8 mouse cellular contexts compared by ENCODE assay signal in the genomic region with DNA sequence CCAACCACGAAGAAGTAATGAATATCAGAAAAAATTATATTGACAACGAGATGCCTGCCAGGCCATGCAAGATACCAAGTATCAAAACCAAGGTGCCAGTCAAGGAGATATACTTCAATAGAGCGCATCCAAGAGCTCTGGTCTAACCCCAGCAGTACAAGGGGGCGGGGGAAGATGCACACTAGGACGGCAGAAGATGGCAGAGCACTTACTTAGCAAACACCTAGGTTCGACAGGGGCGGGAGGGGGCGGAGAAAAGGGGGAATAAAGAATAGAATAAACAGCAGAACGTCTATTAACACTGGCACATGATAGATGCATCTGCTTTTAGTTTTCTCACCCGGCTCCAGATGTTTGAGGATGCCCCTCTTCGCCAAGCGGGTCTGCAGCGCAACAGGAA. TPM values are rescaled to one million over a fixed set of nuclear protein-coding genes. Genes with fewer than 3 reads are reported as not detected.
DNase-seq lines count a peak whose midpoint lies in the region; ATAC-seq lines count a peak whose summit lies in the region.

No protein-coding gene starts in this region.

- DNase-seq in cerebellum, adult 9-11 months: peak; percentile 39
- DNase-seq in cerebellum, postnatal 36 days: no peak
- DNase-seq in thymus, postnatal 0 days (ENCODE audit: low spot score): peak; percentile 10
- DNase-seq in thymus, postnatal 36 days: no peak
- no peak for DNase-seq in liver, embryonic 13.5 days
- no peak for DNase-seq in adrenal gland, postnatal 36 days
- DNase-seq in layer of hippocampus, adult 9-11 months: no peak

- WGBS in liver, embryonic 13.5 days (ENCODE audit: insufficient replicate concordance): 26% methylated on average over 13 of the region's 13 CpGs

- H3K27me3 ChIP-seq in liver, embryonic 13.5 days: no peaks in the 10 kb centered on the region

- H3K27ac ChIP-seq in liver, embryonic 13.5 days: peak overlapping the region; percentile 67; the same call in 1 of the 2 replicates

- no peak for ATAC-seq in liver, embryonic 13.5 days (ENCODE audit: low read depth)
- ATAC-seq in frontal cortex, adult (ENCODE audit: low TSS enrichment): no peak

- H3K36me3 ChIP-seq in liver, embryonic 13.5 days: peaks cover 21% of the 10 kb centered on the region

- peak overlapping the region; percentile 68 for H3K4me2 ChIP-seq in liver, embryonic 13.5 days

- H3K4me1 ChIP-seq in liver, embryonic 13.5 days (replicated peaks): peaks cover 13% of the 10 kb centered on the region

- peak overlapping the region; percentile 70 for H3K9ac ChIP-seq in liver, embryonic 13.5 days

- H3K4me3 ChIP-seq in liver, embryonic 13.5 days (replicated peaks): peak overlapping the region; percentile 69

- no peaks in the 10 kb centered on the region for H3K9me3 ChIP-seq in liver, embryonic 13.5 days (replicated peaks)

RNA-seq across cellular contexts. Expression of gene Pqbp1, which starts 0.9 kb away (rescaled TPM):
- 142 and 154 TPM in 2 replicates for polyA plus RNA-seq in thymus, postnatal 0 days (2015; fragmentation: Nextera tagmentation; extraction: Ambion mirVana)
- 58.2 and 60.3 TPM in 2 replicates for polyA plus RNA-seq in liver, embryonic 13.5 days (2015; fragmentation: Nextera tagmentation; extraction: Ambion mirVana)
- total RNA-seq in adrenal gland, postnatal 36 days (2021): 100 to 1,000 TPM; 120 to 121 TPM

RNA-seq across cellular contexts. Expression of gene Timm17b, which starts 0.9 kb away (rescaled TPM):
- 118 and 135 TPM in 2 replicates for polyA plus RNA-seq in thymus, postnatal 0 days (2015; fragmentation: Nextera tagmentation; extraction: Ambion mirVana)
- 96.5 and 97.0 TPM in 2 replicates for polyA plus RNA-seq in liver, embryonic 13.5 days (2015; fragmentation: Nextera tagmentation; extraction: Ambion mirVana)
- 100 to 1,000 TPM; 113 to 126 TPM for total RNA-seq in adrenal gland, postnatal 36 days (2021)

RNA-seq across cellular contexts. Expression of gene Gm10491, which starts 9.4 kb away (rescaled TPM):
- not detected in 2 replicates for polyA plus RNA-seq in thymus, postnatal 0 days (2015; fragmentation: Nextera tagmentation; extraction: Ambion mirVana)
- polyA plus RNA-seq in liver, embryonic 13.5 days (2015; fragmentation: Nextera tagmentation; extraction: Ambion mirVana): not detected in 2 replicates
- total RNA-seq in adrenal gland, postnatal 36 days (2021): not detected

RNA-seq across cellular contexts. Expression of gene Gm10490, which starts 11.1 kb away (rescaled TPM):
- polyA plus RNA-seq in thymus, postnatal 0 days (2015; fragmentation: Nextera tagmentation; extraction: Ambion mirVana): not detected in 2 replicates
- polyA plus RNA-seq in liver, embryonic 13.5 days (2015; fragmentation: Nextera tagmentation; extraction: Ambion mirVana): not detected in 2 replicates
- not detected for total RNA-seq in adrenal gland, postnatal 36 days (2021)

RNA-seq across cellular contexts. Expression of gene Slc35a2, which starts 14.4 kb away (rescaled TPM):
- polyA plus RNA-seq in thymus, postnatal 0 days (2015; fragmentation: Nextera tagmentation; extraction: Ambion mirVana): 24.5 and 28.3 TPM in 2 replicates
- 17.1 and 17.8 TPM in 2 replicates for polyA plus RNA-seq in liver, embryonic 13.5 days (2015; fragmentation: Nextera tagmentation; extraction: Ambion mirVana)
- total RNA-seq in adrenal gland, postnatal 36 days (2021): 10 to 100 TPM; 38.6 to 43.9 TPM

Comparison
In these comparisons a context has a peak if more than half of its experiments do, and no peak if none do; other contexts are left out.
1. DNase-seq: peak in cerebellum, adult 9-11 months (single experiment) and thymus, postnatal 0 days (single experiment); none in cerebellum, postnatal 36 days (0 of 2), thymus, postnatal 36 days (0 of 2), liver, embryonic 13.5 days (single experiment), adrenal gland, postnatal 36 days (0 of 2) and layer of hippocampus, adult 9-11 months (single experiment).